Mouse (Mus musculus) mouse embryonic stem cell (cell line): ENCODE measurements at regions not wholly inside any gene's neighbourhood (a gene's known extent, or its start where the extent isn't known, plus 50 kb on each side); places are given as distances from the start of the nearest gene placed in this dataset.
"Not testable (repeated sequence)": the region's sequence is repeated elsewhere in the genome, so short reads cannot be mapped to it uniquely, and the experiment has no call there.

Experiments used
- in situ Hi-C, 2 experiments: fragments of 300-500 bp; cut with MboI; formaldehyde crosslinking; loops; 1 replicate in 1 of 2; 3 replicates in 1 of 2; pipeline ENCODE4 v1.14.3; 2019 to 2020; ENCODE audit warnings: low sequenced_read_pairs in 2 of 2, low pct_unique_long_range_greater_than_20kb in 1 of 2, mixed read lengths in 1 of 2; ENCODE audit not compliant: unreplicated experiment in 1 of 2

DNA sequence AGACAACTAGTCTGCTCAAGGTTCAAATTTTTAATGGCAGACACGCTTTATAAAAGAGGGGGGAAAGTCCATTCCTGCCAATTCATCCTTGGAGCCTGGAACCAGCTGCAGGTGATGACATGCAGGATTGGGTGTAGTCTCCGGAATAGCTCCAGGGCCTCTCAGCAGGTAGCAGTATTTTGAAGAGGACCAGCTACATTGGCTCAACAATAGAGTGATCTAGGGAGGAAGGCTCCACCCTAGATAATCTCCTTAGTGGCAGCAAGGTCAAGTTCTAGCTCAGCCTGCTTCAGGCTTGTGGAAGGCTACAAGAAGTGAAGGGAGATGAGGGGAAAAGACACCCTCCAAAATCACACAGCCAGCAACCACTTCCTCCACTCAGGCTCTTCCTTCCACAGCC, 1405.1 kb downstream of the 4930444P10Rik start:
- in situ Hi-C loops, result not testable (repeated sequence)

DNA sequence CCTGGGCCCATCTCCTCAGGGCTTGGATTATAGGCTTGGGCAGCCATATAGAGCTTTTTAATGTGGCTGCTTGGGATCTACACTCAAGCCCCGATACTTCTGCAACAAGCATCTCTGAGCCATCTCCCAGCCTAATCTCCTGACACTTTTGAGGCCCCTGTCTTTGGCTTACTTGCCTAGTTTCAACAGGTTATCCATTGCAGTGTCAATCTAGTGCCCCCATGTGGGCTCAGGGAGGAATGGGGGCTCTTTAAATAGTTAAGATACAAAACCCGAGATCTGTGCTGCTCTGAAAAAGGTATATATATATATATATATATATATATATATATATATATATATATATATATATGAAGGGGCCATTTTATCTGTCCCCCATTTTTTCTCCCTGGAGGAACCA, 1407.0 kb downstream of the 4930444P10Rik start:
- in situ Hi-C loops, result no loop called here

DNA sequence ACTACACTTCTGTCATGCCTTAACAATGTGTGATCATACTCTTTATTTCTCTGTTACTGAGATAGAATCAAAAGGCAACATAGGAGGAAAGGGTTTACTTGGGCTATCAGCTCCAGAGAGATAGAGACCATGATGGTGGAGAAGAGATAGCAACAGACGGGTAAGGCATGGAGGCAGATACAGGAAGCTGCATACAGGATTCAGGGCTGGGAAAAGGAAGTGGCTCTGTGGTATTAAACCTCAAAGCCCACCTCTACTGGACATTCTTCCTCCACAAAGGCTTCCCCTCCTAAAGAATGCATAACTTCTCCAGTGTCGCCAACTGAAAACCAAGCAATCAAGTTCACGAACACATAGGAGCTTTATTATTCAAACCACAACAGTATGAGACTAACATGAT, 1412.7 kb downstream of the 4930444P10Rik start:
- in situ Hi-C loops, result no loop called here

DNA sequence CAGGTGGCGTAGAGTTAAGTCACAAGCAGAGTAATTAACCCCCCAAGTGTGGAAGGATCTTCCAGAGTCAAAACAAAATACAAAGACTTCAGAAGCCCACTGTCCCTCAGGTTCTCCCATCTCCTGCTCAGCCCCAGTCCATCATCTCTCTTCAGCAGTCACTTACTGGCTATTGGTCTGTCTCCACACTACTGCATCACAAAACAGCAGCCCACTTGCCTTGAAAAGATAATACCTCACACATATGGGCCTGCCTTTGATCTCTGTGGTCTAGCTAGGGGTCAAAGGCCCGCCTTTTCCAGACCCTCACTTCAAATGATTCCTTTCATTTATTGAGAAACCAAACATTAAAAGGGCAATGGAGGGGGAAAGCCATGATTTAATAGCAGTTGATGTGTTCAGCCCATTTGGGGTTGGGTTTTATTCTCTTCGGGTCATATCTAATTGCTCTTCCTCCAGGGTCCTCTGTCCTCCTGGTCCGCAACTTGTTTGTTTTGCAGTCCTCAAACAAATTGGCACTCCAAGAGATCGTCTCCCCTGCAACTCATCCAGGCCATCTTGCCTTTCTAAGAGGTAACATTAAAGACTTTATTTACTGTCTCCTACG, 1420.6 kb downstream of the 4930444P10Rik start:
- in situ Hi-C loops, result no loop called here

DNA sequence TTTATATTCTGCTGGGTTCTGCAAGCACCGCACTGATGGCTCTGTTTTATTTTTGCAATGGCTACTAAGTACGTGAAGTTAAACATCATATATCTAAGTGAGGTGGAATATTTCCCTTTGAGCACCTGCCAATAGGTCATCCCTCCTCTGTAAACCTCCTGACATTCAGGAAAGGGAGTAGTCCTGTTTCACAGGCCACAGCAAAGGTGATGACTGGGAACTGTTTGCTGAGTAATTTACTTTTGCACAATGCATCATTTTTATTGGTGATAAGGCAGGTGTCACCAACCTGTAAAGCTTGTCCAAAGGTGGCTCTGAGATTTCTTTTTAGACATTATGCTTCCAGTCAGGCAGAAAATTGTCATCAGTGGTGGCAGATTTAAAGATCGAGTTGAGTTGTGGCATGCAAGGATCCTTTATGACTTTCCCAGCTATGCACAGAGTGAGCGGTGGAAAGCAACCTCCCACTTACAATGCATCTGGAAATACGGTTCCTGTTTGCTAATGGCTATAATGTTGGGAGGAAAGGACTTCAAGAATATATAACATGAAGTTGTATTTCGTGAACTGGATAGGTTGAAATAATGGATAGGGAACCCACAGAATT, 1430.3 kb downstream of the 4930444P10Rik start:
- in situ Hi-C loops, result no loop called here

DNA sequence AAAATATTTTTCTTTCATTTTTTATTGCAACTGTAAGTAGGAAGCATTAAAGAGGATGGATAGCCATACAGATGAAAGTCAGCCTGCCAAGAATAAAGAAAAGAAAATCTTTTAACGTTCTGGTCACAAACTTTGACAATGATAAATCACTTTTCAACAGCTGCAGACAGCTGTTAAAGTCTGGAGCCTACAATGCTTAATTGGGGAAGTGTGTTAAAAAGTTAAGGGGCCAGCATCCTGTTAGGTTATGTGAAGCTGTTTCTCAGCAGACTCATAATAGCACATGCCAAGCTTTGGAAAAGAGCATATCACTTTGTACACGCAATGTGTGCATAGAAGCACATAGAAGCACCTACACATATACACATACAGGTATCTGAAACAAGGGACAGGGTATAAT, 1431.3 kb downstream of the 4930444P10Rik start:
- in situ Hi-C loops, result no loop called here

DNA sequence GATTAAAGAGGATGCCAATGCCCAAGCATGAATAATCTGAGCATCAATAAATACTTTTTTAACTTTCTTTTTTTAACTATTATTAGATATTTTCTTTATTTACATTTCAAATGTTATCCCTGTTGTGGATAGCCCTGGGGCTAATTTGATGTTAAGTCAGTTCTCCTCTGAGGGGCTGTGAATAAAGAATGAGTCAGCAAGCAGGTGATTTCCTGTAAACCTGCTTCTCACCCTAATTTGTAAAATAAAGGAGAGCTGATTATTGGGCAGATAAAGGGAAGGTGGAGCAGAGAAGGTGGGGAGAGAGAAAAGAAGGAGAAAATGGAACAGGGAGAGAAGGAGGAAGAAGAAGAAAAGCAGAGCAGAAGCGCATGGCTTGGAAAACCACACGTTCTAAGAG, 1442.8 kb downstream of the 4930444P10Rik start:
- in situ Hi-C loops, result no loop called here

DNA sequence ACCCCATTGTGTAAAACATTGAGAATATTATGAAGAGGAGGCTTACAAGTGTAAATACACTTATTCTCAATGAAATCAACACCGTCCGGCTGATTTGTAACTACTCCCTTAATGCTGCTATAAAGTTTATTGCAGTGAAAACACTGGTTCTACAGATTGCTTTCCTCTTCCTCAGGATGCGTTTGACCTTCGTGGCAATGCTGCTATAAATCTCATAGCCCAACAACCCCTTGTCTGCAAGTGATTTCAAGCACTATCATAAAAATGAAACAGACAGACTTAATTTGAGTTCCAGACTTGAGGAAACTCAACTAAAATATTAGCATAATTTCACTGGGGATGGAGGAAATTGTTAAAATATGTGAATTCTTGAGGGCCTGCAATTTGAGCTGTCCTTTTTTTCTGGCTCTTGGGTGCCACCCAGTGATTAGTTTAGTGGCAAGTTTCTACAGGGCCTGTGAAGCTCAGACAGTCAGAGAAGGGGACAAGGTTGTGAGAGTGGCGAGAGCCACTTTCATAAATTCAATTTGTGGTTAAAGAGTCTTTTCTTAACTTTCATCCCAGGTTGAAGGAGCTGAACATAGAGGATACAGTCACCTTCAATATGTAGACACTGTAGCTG, 1457.4 kb downstream of the 4930444P10Rik start:
- in situ Hi-C loops, result no loop called here

DNA sequence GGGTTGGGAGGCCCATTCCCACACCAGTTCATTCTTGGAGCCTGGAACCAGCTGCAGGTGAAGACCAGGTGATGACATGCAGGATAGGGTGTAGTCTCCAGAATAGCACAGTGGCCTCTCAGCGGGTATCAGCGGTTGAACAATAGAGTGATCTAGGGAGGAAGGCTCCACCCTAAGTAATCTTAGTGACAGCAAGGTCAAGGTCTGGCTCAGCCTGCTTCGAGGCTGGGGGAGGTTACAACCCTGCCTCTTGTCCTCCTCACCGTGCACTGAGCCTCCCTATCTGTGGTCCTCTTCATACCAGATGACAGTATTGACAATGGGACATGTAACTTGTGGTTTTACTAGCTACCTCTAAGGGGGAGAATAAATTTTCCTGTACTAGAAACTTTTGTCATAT, 1461.1 kb downstream of the 4930444P10Rik start:
- in situ Hi-C loops, result no loop called here

DNA sequence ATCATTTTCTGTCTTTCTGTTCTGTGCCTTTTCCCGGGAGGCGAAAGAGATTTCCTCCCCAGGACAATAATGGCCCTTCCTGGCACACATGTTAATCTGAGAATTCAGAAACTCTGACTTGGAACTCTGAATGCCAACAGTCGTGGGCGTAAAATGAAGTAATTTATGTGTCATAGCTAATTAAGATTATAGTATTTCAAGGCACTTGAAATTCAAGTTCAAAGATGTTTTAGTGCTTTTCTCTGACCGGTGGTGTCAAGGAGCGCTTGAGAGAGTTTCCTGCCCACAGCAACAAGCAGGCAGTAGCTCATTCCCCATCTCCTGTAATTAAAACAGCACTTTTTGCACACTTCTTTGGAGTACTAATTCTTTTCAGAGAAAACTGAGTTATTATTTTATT, 1465.9 kb downstream of the 4930444P10Rik start:
- in situ Hi-C loops, result no loop called here

DNA sequence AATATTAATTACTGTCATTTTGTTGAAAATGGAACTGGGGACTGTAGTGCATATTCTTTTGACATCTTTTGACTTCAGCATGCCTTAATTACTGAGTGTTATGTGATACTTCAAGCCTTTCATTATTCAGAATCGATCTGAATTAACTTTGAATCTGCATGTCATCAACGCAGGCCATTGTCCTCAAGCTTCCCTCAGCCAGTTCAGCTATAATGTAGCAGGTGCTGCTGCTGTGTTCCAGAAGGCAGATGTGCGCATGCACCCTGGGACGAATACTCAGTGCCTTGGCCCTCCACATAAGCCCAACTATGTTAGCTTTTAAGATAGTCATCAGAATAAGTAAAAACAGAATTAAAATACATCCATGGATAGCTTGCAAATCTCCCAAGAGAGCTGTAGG, 1466.4 kb downstream of the 4930444P10Rik start:
- in situ Hi-C loops, result no loop called here

DNA sequence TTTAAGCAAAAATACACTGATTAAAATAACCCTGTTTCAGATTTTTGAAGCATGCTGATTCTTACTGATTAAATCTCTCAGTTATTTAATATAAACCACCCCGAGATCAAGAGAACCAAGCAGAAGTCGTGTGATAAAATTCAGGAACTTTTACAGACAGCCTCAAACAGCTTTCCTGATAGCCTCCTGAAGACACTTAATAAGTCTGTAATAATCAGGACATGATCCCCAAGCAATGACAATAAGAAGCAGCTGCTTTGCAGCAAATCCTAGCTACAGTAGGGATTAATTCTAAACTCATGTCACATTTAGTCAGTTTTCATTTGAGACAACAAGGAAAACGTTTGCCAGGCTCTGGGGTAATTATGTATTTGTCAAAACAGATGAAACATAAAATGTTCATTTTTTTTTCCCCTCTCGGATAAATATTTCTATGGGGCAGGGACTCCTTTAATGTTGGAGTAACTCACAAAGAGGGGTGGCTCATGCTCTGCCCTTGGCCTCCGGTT, 1472.1 kb downstream of the 4930444P10Rik start:
- in situ Hi-C loops, result no loop called here

DNA sequence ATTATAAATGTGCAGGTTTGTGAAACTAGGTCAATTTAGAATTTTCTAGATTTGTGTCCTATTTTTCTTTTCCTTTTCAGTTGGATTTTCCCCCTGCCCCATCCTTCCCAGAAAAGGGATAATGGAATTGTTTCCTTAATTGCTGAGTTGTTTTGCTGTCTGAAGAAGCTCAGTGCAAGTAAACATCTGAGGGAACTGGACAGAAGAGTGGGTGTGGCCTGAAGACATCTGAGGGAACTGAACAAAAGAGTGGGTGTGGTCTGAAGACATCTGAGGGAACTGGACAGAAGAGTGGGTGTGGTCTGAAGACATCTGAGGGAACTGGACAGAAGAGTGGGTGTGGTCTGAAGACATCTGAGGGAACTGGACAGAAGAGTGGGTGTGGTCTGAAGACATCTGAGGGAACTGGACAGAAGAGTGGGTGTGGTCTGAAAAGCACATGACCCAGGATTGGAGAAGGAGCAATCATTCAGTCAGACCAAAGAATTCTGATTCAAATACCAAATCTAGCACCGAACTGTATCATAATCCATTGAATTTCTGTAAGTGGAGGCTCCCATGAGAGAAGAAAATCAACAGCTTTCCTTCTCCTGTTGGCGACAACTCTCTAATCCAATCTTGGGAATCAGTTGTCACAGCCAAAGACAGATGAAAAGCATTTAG, 1479.8 kb downstream of the 4930444P10Rik start:
- in situ Hi-C loops, result no loop called here

DNA sequence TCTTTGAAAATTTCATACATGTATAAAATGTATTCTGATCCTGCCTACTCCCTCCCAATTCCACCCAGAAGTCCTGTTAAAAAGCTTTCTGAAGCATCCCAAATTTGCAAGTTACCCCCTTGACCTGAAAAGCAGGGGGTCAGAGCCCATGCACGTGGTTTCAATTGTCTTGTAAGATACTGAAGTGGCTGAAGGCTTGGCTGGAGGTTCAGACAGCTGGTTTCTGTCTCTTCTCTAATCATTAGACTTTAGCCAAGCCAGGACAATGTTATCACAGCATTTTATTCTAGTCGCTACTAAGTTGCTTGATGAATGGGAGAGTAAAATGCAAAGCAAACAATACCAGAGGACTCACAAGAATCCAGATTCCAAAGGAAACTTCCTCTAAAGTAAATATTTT, 1484.1 kb downstream of the 4930444P10Rik start:
- in situ Hi-C loops, result no loop called here

DNA sequence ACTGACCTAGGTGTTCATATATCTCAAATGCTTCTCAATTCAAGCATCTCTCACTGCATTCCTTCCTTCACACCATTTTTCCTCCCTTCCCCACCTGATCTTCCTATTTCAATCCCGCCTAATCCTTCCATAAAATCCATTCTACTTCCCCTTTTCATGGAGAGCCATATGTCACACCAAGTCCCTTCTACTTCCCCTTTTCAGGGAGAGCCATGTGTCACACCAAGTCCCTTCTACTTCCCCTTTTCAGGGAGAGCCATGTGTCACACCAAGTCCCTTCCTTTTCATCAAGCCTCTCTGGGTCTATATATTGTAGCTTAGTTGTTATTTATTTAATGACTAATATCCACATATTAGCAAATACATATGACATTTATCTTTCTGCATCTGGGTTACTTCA, 1497.2 kb downstream of the 4930444P10Rik start:
- in situ Hi-C loops, result no loop called here

DNA sequence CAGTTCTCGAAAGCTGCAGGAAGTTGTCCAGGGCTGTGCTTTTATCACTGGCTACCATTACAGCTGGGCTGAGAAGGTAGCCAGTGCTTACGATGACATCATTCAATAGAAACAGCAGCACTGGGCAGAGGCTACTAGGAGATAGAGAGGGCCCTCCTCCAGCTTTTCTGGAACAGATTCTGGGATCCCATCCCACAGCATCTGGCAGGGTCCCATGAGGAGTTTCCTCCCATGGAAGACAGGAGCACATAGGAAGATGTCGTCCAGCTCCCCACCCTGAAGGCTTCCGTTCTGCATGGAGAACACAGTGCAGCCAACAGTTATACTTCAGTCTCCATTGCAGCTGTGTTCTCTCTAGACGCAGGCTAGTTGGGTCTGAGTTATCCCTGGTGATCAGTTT, 1503.2 kb downstream of the 4930444P10Rik start:
- in situ Hi-C loops, result no loop called here

DNA sequence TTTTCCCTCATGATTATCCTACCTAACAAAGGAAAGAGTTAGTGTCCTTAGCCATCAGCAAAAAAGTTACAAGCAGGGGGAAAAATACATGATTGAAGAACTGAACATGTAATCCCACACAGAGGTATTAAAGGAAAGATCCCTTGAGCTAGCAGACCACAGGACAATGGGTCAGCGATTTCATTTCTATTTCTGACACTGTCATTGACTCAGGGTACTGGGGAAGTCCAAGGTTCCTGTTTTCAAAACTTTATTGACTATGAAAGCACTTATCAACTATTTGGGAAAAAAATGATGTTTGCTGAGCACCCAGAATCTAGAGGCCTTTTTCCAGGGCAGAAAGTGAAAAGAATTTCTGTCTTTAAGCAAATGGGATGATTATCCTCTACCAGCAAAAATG, 1513.7 kb downstream of the 4930444P10Rik start:
- in situ Hi-C loops, result no loop called here

DNA sequence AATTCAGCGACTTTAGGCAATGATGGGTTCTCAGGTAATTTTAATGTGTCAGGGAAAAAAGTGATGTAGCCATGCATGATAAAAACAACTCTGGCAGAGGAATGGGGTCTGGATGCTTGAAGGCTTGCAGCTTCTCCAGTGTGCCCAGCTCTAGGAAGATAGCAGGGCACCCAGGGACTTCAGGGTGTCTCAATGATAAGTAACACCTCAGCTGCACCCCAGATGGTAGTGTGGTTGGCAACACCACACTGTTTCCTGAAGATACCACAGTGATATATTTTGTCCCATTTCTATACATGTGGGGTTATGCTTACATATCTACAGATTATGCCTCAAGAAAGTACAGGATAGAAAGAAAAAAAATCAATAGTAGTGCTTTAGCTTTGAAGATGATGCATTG, 1516.9 kb downstream of the 4930444P10Rik start:
- in situ Hi-C loops, result no loop called here

DNA sequence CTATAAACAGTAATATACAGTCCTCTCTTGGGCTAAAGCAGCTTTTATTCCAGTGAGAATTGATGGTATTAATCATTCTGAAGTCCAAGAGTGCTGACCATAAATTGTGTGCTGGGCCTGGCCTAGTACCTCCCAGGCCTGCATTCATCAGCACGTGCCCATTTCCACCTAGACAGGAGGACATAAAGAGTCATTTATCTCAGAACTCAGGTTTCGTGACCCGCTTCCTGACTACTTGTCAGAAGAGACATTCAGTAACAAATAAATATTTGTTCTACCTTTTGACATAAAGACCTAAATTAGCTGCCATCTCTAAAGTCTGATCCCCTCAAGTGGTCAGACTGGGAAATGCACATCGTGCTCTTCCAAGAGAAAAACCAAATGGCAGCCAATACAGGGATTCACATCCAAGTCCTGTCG, 1522.6 kb downstream of the 4930444P10Rik start:
- in situ Hi-C loops, result loop anchor here in 1 of 2 experiments (25.0 kb wide), 1 partner anchor 783 kb away; no protein-coding TSS in a partner anchor
